ENCODE assay signal across 27 mouse cellular contexts in the genomic region with DNA sequence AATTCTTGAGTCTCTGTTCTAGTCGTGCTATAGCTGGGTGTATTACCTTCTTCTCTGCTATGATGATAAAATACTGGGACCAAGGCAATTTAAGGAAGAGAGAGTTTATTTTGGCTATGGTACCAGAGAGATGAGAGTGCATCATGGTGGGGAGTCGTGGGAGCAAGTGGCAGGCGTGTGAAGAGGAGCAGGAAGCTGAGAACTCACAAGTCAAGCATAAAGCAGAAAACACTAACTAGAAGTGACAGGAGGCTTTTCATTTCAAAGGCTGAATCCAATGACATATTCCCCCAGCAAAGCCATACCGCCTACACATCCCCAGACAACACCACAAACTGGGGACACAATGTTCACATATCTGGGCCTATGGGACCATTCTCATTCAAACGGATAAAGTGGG. TPM values are rescaled to one million over a fixed set of nuclear protein-coding genes. Genes with fewer than 3 reads are reported as not detected.
"Had no signal": no experiment of that assay in that cellular context is flagged by ENCODE, and none has a peak within 500 bp of the region (broad histone marks: within the 10 kb centered on the region; RNA-seq: fewer than 3 reads in every experiment).

No protein-coding gene starts in this region.

- H3K27me3 ChIP-seq: liver, embryonic 13.5 days; liver, embryonic 15.5 days; lung, embryonic 15.5 days; megakaryocyte, embryonic 14.5 days; midbrain, embryonic 12.5 days; neural tube, embryonic 12.5 days had no signal

- H3K36me3 ChIP-seq: liver, embryonic 13.5 days; liver, embryonic 15.5 days; lung, embryonic 15.5 days; midbrain, embryonic 12.5 days; neural tube, embryonic 12.5 days had no signal

- H3K9me3 ChIP-seq: liver, embryonic 13.5 days; liver, embryonic 15.5 days; lung, embryonic 15.5 days; megakaryocyte, embryonic 14.5 days; midbrain, embryonic 12.5 days; neural tube, embryonic 12.5 days had no signal

- DNase-seq: liver, embryonic 13.5 days; liver, postnatal 0 days; lung, adult 2 months; lung, postnatal 14 days; lung, postnatal 36 days; midbrain, embryonic 14.5 days; right cerebral cortex, postnatal 14 days; spleen, adult 18-20 months; thymus, adult 2 months; thymus, postnatal 25 days; thymus, postnatal 4 days had no signal

- H3K4me2 ChIP-seq: liver, embryonic 13.5 days; liver, embryonic 15.5 days; lung, embryonic 15.5 days; midbrain, embryonic 12.5 days; neural tube, embryonic 12.5 days had no signal

- ATAC-seq: liver, postnatal 0 days; lung, postnatal 0 days; midbrain, embryonic 16.5 days had no signal

- H3K27ac ChIP-seq: liver, embryonic 13.5 days; liver, embryonic 15.5 days; lung, embryonic 15.5 days; macrophage; midbrain, embryonic 12.5 days; neural tube, embryonic 12.5 days had no signal

- H3K4me3 ChIP-seq: liver, embryonic 13.5 days; liver, embryonic 15.5 days; lung, embryonic 15.5 days; megakaryocyte, embryonic 14.5 days; midbrain, embryonic 12.5 days; neural tube, embryonic 12.5 days had no signal

- H3K9ac ChIP-seq: liver, embryonic 13.5 days; liver, embryonic 15.5 days; liver, postnatal 0 days; lung, embryonic 15.5 days; midbrain, embryonic 12.5 days; neural tube, embryonic 12.5 days had no signal

- H3K4me1 ChIP-seq: liver, embryonic 13.5 days; liver, embryonic 15.5 days; lung, embryonic 15.5 days; megakaryocyte, embryonic 14.5 days; midbrain, embryonic 12.5 days; neural tube, embryonic 12.5 days had no signal

RNA-seq across cellular contexts. Expression of a gene that starts 11.4 kb away (rescaled TPM):
- total RNA-seq: megakaryocyte progenitor cell, adult 5-6 weeks; monocyte, adult 5-6 weeks; neutrophil, adult 5-6 weeks had no signal
- polyA plus RNA-seq: lung, embryonic 15.5 days; macrophage; neural tube, embryonic 12.5 days; stomach, embryonic 14.5 days; stomach, embryonic 16.5 days; testis, adult 2 months; thymus, adult 2 months; urinary bladder, adult 2 months had no signal

RNA-seq across cellular contexts. Expression of a gene that starts 44.1 kb away (rescaled TPM):
- total RNA-seq: megakaryocyte progenitor cell, adult 5-6 weeks; monocyte, adult 5-6 weeks; neutrophil, adult 5-6 weeks had no signal
- polyA plus RNA-seq: lung, embryonic 15.5 days; macrophage; midbrain, embryonic 12.5 days; midbrain, embryonic 14.5 days; midbrain, embryonic 16.5 days; neural tube, embryonic 12.5 days; neural tube, embryonic 14.5 days had no signal
